In genomic region chr2:93368954-93369353, GRCm38 (mm10) we compare ENCODE assay signal across 10 mouse cellular contexts. TPM values are rescaled to one million over a fixed set of nuclear protein-coding genes. Genes with fewer than 3 reads are reported as not detected.
DNase-seq lines count a peak whose midpoint lies in the region.
"Had no signal": no experiment of that assay in that cellular context is flagged by ENCODE, and none has a peak within 500 bp of the region (broad histone marks: within the 10 kb centered on the region; RNA-seq: fewer than 3 reads in every experiment).

No protein-coding gene starts in this region.

- peak; percentile 43 to 48 for DNase-seq in cerebellum, postnatal 14 days
- no peak for DNase-seq in cerebellum, postnatal 36 days
- DNase-seq in layer of hippocampus, postnatal 10 days (ENCODE audit: low spot score in 2 of 2), result peak; percentile 39 to 40
- DNase-seq in layer of hippocampus, adult 8-10 months (ENCODE audit: low spot score in 2 of 2), result no peak
- peak; percentile 13 for DNase-seq in c-Kit-positive CD71-negative TER-119-negative erythroid progenitor cells, embryonic 14.5 days (ENCODE audit: low read depth)
- peak; percentile 16 for DNase-seq in heart, postnatal 25 days (ENCODE audit: low spot score)
- no peak for DNase-seq in liver
- DNase-seq in urinary bladder, postnatal 14 days (ENCODE audit: low spot score), result no peak
- DNase-seq: kidney, adult 11 months; right cerebral cortex, postnatal 25 days had no signal

- intact Hi-C loops in heart, postnatal 25 days (cut with DNase I), result no loop called here

RNA-seq across cellular contexts. Expression of gene Tspan18, which starts 34.6 kb away (rescaled TPM):
- 10 to 100 TPM; 53.3 to 55.7 TPM for total RNA-seq in layer of hippocampus, postnatal 10 days (2021)
- 10 to 100 TPM; 20.9 to 31.4 (median 27.3) TPM for total RNA-seq in layer of hippocampus, adult 8-10 months (2022)
- total RNA-seq in heart, postnatal 25 days (2021), result 10 to 100 TPM; 15.6 to 18.9 TPM

Comparison
In these comparisons a context has a peak if more than half of its experiments do, and no peak if none do; other contexts are left out.
1. DNase-seq: peak in cerebellum, postnatal 14 days (2 of 2), layer of hippocampus, postnatal 10 days (2 of 2), c-Kit-positive CD71-negative TER-119-negative erythroid progenitor cells, embryonic 14.5 days (single experiment) and heart, postnatal 25 days (single experiment); none in cerebellum, postnatal 36 days (0 of 2), layer of hippocampus, adult 8-10 months (0 of 2), liver (single experiment) and urinary bladder, postnatal 14 days (single experiment).